Mouse (Mus musculus): ENCODE measurements at regions not wholly inside any gene's neighbourhood (a gene's known extent, or its start where the extent isn't known, plus 50 kb on each side); places are given as distances from the start of the nearest gene placed in this dataset.
A peak's percentile ranks its signal among the peaks of the same experiment; 100 is the strongest.

DNA sequence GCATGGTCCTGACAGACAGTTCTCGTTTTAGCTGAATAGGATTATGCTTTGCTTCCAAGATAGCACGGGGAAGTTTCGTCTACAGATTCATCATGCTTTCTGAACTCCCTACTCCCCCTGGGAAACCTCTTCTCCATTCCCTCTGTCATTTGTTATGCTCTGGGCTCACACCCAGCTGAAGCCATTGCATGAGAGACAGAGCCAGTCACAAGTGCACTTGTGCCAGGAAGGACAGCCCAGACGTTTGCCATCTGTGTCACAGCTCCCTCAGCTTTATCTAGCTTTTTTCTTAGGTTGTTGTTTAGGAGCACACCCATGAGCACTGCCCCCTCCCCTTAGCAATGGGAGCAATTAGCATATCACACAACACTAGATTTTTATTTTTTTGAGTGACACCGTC lies 131.2 kb upstream of the Mpdz start:
- Histone ChIP-seq H3K4me1 (peaks cover 7% of the 10 kb centered on the region), H3K9me3 (replicated peaks) (no peaks in the 10 kb centered on the region), H3K27ac (no peak overlapping the region), H3K4me2 (replicated peaks) (no peak overlapping the region), H3K27me3 (no peaks in the 10 kb centered on the region), H3K9ac (no peak overlapping the region), H3K36me3 (no peaks in the 10 kb centered on the region), H3K4me3 (no peak overlapping the region)
- WGBS = 53% methylated on average over 5 of the region's 5 CpGs
- ATAC-seq (ENCODE audit: low FRiP score) = no peak; the same call in 1 of the 2 replicates

DNA sequence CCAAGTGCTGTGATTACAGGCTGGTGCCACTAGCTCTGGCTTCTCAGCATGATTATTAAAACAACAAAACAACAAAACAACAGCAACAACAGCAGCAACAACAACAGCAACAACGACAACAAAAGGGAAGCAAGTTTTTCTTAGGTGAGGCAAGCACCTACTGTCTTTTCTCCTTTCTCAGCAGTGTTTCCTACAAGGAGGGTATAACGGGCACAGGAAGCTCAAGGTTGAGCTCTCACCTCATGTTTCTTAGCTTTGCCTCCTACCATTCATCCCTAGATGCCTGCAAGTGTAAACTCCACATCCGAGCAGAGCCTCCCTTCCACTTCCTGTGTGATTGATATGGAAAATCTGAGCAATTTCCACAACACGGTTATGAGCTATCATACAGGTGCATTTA lies 128.1 kb upstream of the Mpdz start:
- no peaks in the 10 kb centered on the region for H3K36me3 ChIP-seq
- no peaks in the 10 kb centered on the region for H3K9me3 ChIP-seq (replicated peaks)
- no peaks in the 10 kb centered on the region for H3K27me3 ChIP-seq
- H3K27ac ChIP-seq = no peak overlapping the region
- H3K4me2 ChIP-seq (replicated peaks) = no peak overlapping the region
- H3K4me1 ChIP-seq = peaks cover 23% of the 10 kb centered on the region
- ATAC-seq (ENCODE audit: low FRiP score) = no peak
- no peak overlapping the region for H3K9ac ChIP-seq
- WGBS = 80% methylated on average over 4 of the region's 4 CpGs
- no peak overlapping the region for H3K4me3 ChIP-seq

DNA sequence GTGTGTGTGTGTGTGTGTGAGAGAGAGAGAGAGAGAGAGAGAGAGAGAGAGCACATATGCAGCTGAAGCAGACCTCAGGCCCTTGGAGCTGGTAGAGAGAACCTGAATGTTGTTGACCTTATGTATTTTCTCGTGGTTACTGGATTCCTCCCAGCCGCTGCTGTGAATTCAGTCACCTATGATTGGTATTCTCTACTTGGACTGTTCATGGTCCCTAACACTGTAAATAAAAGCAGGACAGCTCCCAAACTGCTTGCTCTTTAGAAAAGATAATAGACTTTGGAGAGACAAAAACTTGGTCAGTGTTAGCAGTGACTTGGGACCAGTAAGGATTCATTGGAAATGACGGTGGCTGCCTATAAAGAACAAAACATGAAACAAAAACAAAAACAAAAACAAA lies 126.9 kb upstream of the Mpdz start:
- Histone ChIP-seq H3K9me3 (replicated peaks) (no peaks in the 10 kb centered on the region), H3K36me3 (no peaks in the 10 kb centered on the region), H3K9ac (no peak overlapping the region), H3K4me1 (peaks cover 23% of the 10 kb centered on the region), H3K27me3 (no peaks in the 10 kb centered on the region), H3K27ac (no peak overlapping the region), H3K4me3 (no peak overlapping the region), H3K4me2 (replicated peaks) (no peak overlapping the region)
- 70% methylated on average over 3 of the region's 3 CpGs for WGBS
- ATAC-seq (ENCODE audit: low FRiP score) = no peak

- ATAC-seq (ENCODE audit: low FRiP score) = peak; percentile 62
These were observed 125.8 kb upstream of the Mpdz start for GRCm38 (mm10) chr4:81568404-81568803.

DNA sequence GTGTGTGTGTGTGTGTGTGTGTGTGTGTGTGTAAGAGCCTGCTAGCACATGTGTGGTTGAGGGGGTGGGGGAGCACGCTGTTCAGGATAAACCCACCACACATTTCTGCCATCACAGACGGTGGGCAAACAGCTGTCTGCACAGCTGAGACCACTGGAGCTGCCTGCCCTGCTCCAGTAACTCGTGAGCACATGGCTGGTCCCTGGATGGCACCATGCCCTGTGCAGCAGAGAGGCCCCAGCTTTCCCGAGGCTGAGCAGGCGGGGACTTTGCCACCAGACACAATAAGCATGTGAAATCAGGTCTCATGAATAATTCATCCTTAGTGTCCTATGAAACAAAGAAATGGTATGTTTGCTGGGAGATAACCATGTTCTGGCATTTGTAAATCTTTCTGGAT lies 125.3 kb upstream of the Mpdz start:
- Histone ChIP-seq H3K4me3 (no peak overlapping the region), H3K36me3 (no peaks in the 10 kb centered on the region), H3K27me3 (no peaks in the 10 kb centered on the region), H3K9ac (no peak overlapping the region), H3K4me2 (replicated peaks) (no peak overlapping the region), H3K27ac (peak overlapping the region; percentile 83), H3K9me3 (replicated peaks) (no peaks in the 10 kb centered on the region), H3K4me1 (peaks cover 20% of the 10 kb centered on the region)
- WGBS = 20% methylated on average over 5 of the region's 5 CpGs
- peak; percentile 98 for ATAC-seq (ENCODE audit: low FRiP score)

More at GRCm38 (mm10) chr4:81568404-81568803, 125.8 kb upstream of the Mpdz start:
- Histone ChIP-seq H3K4me3 (no peak overlapping the region), H3K4me1 (peaks cover 20% of the 10 kb centered on the region), H3K9ac (no peak overlapping the region), H3K36me3 (no peaks in the 10 kb centered on the region), H3K4me2 (replicated peaks) (no peak overlapping the region), H3K27ac (peak overlapping the region; percentile 83), H3K27me3 (no peaks in the 10 kb centered on the region), H3K9me3 (replicated peaks) (no peaks in the 10 kb centered on the region)
- 62% methylated on average over 6 of the region's 6 CpGs for WGBS

- H3K9me3 ChIP-seq (replicated peaks) = no peaks in the 10 kb centered on the region
- H3K27ac ChIP-seq = no peak overlapping the region
- no peaks in the 10 kb centered on the region for H3K27me3 ChIP-seq
- no peak for ATAC-seq (ENCODE audit: low FRiP score)
- 62% methylated on average over 11 of the region's 11 CpGs for WGBS
- H3K9ac ChIP-seq = no peak overlapping the region
- H3K4me3 ChIP-seq = no peak overlapping the region
- H3K4me1 ChIP-seq = peaks cover 21% of the 10 kb centered on the region
- H3K4me2 ChIP-seq (replicated peaks) = no peak overlapping the region
- H3K36me3 ChIP-seq = no peaks in the 10 kb centered on the region
These were observed 123.9 kb upstream of the Mpdz start for GRCm38 (mm10) chr4:81566526-81566925.

GRCm38 (mm10) chr4:81565422-81566395 lies 123.1 kb upstream of the Mpdz start:
- no peaks in the 10 kb centered on the region for H3K27me3 ChIP-seq
- H3K27ac ChIP-seq = no peak overlapping the region
- ATAC-seq (ENCODE audit: low FRiP score) = no peak
- no peaks in the 10 kb centered on the region for H3K36me3 ChIP-seq
- 80% methylated on average over 21 of the region's 21 CpGs for WGBS
- no peak overlapping the region for H3K4me2 ChIP-seq (replicated peaks)
- no peak overlapping the region for H3K9ac ChIP-seq
- no peaks in the 10 kb centered on the region for H3K9me3 ChIP-seq (replicated peaks)
- H3K4me1 ChIP-seq = peaks cover 26% of the 10 kb centered on the region
- no peak overlapping the region for H3K4me3 ChIP-seq

DNA sequence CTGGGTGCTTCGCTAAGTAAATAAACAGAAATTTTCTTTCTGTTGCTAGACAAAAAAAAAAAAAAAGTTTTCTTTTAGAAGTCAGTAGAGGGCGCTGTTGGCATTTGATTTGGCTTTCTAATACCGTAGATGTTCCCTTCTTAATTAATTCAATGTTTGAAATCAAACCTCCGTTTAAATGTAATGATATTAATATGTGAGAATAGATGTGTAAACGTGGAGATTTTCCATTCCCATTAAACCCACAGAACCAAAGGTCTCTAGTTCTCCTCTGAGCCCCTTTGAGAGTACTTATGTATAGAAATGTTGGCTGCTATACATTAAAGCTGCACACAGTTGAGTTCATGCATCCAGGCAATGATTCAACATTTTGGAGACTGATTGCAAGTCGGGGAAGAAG lies 121.8 kb upstream of the Mpdz start:
- WGBS = 7% methylated on average over 6 of the region's 6 CpGs
- Histone ChIP-seq H3K27ac (no peak overlapping the region), H3K9ac (no peak overlapping the region), H3K27me3 (no peaks in the 10 kb centered on the region), H3K9me3 (replicated peaks) (no peaks in the 10 kb centered on the region), H3K4me2 (replicated peaks) (peak overlapping the region; percentile 38; the same call in 1 of the 2 replicates), H3K4me1 (peaks cover 26% of the 10 kb centered on the region), H3K36me3 (no peaks in the 10 kb centered on the region), H3K4me3 (no peak overlapping the region)
- ATAC-seq (ENCODE audit: low FRiP score) = no peak

DNA sequence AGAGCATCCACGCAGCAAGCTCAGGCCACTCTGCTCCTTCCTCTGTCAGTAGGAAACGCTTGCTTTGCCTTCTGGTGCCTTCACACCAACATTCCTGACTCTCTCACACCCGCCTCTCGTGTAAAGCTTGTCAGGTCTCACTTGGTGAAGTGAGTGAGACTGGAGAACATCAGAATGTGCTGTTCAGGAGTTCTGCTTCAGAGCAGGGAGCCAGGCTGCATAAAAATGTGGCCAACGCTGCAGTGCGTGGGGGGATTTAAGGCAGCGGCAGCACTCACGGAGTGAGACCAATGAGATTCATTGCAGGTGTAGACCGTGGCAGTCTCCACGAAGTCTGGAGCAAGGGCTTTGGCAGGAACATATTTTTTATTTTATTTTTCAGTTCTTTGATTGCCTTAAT lies 121.0 kb upstream of the Mpdz start:
- Histone ChIP-seq H3K4me3 (no peak overlapping the region), H3K27ac (no peak overlapping the region), H3K27me3 (no peaks in the 10 kb centered on the region), H3K4me1 (peaks cover 20% of the 10 kb centered on the region), H3K4me2 (replicated peaks) (no peak overlapping the region), H3K36me3 (no peaks in the 10 kb centered on the region), H3K9ac (no peak overlapping the region), H3K9me3 (replicated peaks) (no peaks in the 10 kb centered on the region)
- 45% methylated on average over 10 of the region's 10 CpGs for WGBS
- ATAC-seq (ENCODE audit: low FRiP score) = no peak

GRCm38 (mm10) chr4:81561453-81561852 lies 118.8 kb upstream of the Mpdz start:
- H3K9me3 ChIP-seq (replicated peaks) = no peaks in the 10 kb centered on the region
- no peak overlapping the region for H3K9ac ChIP-seq
- no peak overlapping the region for H3K4me3 ChIP-seq
- no peak overlapping the region for H3K27ac ChIP-seq
- H3K36me3 ChIP-seq = no peaks in the 10 kb centered on the region
- peaks cover 8% of the 10 kb centered on the region for H3K4me1 ChIP-seq
- 47% methylated on average over 4 of the region's 4 CpGs for WGBS
- no peak for ATAC-seq (ENCODE audit: low FRiP score)
- no peaks in the 10 kb centered on the region for H3K27me3 ChIP-seq
- no peak overlapping the region for H3K4me2 ChIP-seq (replicated peaks)

DNA sequence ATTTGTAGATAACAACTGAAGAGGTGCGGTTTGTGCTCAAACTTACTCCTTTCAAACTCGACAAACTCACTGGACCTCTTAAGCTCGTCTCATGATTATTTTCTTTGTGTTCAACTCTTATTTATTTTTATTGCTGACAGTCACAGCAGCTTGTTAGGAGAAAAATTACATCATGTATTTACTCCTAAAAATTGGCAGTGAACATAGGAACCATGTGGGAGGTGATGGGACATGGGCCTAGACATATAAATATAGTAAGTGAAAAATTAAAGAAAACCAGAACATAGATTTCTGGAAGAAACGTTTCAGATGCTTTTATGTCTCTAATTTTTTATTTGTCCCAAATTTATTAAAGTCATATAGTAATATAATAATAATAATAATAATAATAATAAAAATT lies 108.2 kb upstream of the Mpdz start:
- no peaks in the 10 kb centered on the region for H3K36me3 ChIP-seq
- ATAC-seq (ENCODE audit: low FRiP score) = no peak
- no peak overlapping the region for H3K27ac ChIP-seq
- H3K9me3 ChIP-seq (replicated peaks) = 0 out of 2 replicates have a peak, but pooled peaks cover 6% of the 10 kb centered on the region
- no peak overlapping the region for H3K9ac ChIP-seq
- H3K4me3 ChIP-seq = no peak overlapping the region
- H3K27me3 ChIP-seq = no peaks in the 10 kb centered on the region
- WGBS = 82% methylated on average over 4 of the region's 4 CpGs
- no peaks in the 10 kb centered on the region for H3K4me1 ChIP-seq
- H3K4me2 ChIP-seq (replicated peaks) = no peak overlapping the region

DNA sequence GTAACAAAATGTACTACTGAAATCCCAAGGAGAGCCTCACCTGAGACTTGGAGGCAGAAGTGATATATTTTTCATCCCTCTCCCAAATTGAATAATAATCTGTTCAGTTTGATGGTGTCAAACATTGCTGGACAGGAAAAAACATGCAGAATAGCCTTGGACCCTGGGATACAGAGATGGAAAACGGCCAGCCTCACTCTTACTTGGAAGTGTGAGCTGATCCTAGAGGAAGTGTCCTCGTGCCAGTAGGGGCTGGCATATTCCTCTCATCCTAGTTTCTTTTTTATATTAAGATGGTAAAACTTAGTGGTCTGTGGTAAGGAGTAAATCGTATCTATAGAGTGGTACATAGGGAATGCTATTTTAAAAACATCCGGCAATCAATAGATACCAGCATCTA lies 107.6 kb upstream of the Mpdz start:
- no peak overlapping the region for H3K4me2 ChIP-seq (replicated peaks)
- H3K27ac ChIP-seq = no peak overlapping the region
- H3K9ac ChIP-seq = no peak overlapping the region
- H3K4me1 ChIP-seq = no peaks in the 10 kb centered on the region
- H3K27me3 ChIP-seq = no peaks in the 10 kb centered on the region
- no peak overlapping the region for H3K4me3 ChIP-seq
- H3K36me3 ChIP-seq = no peaks in the 10 kb centered on the region
- 83% methylated on average over 4 of the region's 4 CpGs for WGBS
- no peak for ATAC-seq (ENCODE audit: low FRiP score)
- 0 out of 2 replicates have a peak, but pooled peaks cover 6% of the 10 kb centered on the region for H3K9me3 ChIP-seq (replicated peaks)

GRCm38 (mm10) chr4:81540496-81540895 lies 97.9 kb upstream of the Mpdz start:
- Histone ChIP-seq H3K9me3 (replicated peaks) (no peaks in the 10 kb centered on the region), H3K27ac (no peak overlapping the region)
- ATAC-seq (ENCODE audit: low FRiP score) = no peak

More at GRCm38 (mm10) chr4:81540496-81540895, 97.9 kb upstream of the Mpdz start:
- Histone ChIP-seq H3K36me3 (no peaks in the 10 kb centered on the region), H3K4me3 (no peak overlapping the region), H3K4me2 (replicated peaks) (no peak overlapping the region), H3K27me3 (no peaks in the 10 kb centered on the region), H3K9ac (no peak overlapping the region), H3K4me1 (no peaks in the 10 kb centered on the region)

All from hindbrain, embryonic 12.5 days (tissue).